Mouse (Mus musculus) cerebellum, adult 2 months (tissue): ENCODE results near the gene Kcna3. TPM values are rescaled to one million over a fixed set of nuclear protein-coding genes. Genes with fewer than 3 reads are reported as not detected.
A peak's percentile ranks its signal among the peaks of the same experiment; 100 is the strongest.

Experiments
- DNase-seq, 2 experiments: peaks; one replicate each; pipeline ENCODE4 v3.0.0; 2021
- H3K27ac ChIP-seq: fragments of 200-500 bp; 2 replicates; pipeline ENCODE4 v1.5.1; 2012; ENCODE audit warnings: low read length, control low read depth, inconsistent platforms; ENCODE audit not compliant: insufficient read depth
- H3K27me3 ChIP-seq: fragments of 200-500 bp; 2 replicates; pipeline ENCODE4 v1.6.1; 2012; ENCODE audit warnings: inconsistent platforms, mild to moderate bottlenecking, low read length, moderate library complexity; ENCODE audit not compliant: control insufficient read depth, insufficient read depth
- H3K4me1 ChIP-seq: fragments of 200-500 bp; 2 replicates; pipeline ENCODE4 v1.6.1; 2011; ENCODE audit warnings: low read length; ENCODE audit not compliant: control insufficient read depth, insufficient read depth
- H3K4me3 ChIP-seq: fragments of 200-500 bp; replicated peaks from 2 replicates; pipeline ENCODE3; 2011; ENCODE audit warnings: mild to moderate bottlenecking, low read depth, low read length, control low read depth; ENCODE audit not compliant: insufficient read depth
- CTCF ChIP-seq: fragments of 200-500 bp; IDR thresholded peaks from 2 replicates; pipeline ENCODE4 v1.5.1; 2011; ENCODE audit warnings: low read depth, mild to moderate bottlenecking, control low read depth, low read length, moderate library complexity, borderline replicate concordance; ENCODE audit not compliant: insufficient read depth
- POLR2A ChIP-seq: fragments of 200-500 bp; IDR thresholded peaks from 2 replicates; pipeline ENCODE4 v1.6.1; 2011; ENCODE audit warnings: low read length, control low read depth, borderline replicate concordance; ENCODE audit not compliant: insufficient read depth
- WGBS: fragments of 180-500 bp; shearing (Covaris S2); methylation state at CpG from one replicate; pipeline ENCODE4 v1.1.7; 2018; 5-methylcytosine and 5-hydroxymethylcytosine counted together
- polyA plus RNA-seq: library from polyadenylated mRNA; depleted of rRNA; stranded (reverse); fragments of >200 nt; gene quantifications from 2 replicates; pipeline ENCODE4 v1.2.3, GENCODE M21; 2012

Kcna3 gene
- polyA plus RNA-seq, 1 experiment: 3.3 TPM

- Histone ChIP-seq H3K27me3 (no peaks in the 10 kb centered on the region), H3K4me1 (no peaks in the 10 kb centered on the region), H3K4me3 (no peak overlapping the region), H3K27ac (no peak overlapping the region)
- DNase-seq: no peak
- 88% methylated on average over 7 of the region's 7 CpGs for WGBS
- TF ChIP-seq CTCF: no peak
- no peak for TF ChIP-seq POLR2A
These were observed 30.3 kb downstream of the Kcna3 start for GRCm38 (mm10) chr3:107066165-107066850.

DNA sequence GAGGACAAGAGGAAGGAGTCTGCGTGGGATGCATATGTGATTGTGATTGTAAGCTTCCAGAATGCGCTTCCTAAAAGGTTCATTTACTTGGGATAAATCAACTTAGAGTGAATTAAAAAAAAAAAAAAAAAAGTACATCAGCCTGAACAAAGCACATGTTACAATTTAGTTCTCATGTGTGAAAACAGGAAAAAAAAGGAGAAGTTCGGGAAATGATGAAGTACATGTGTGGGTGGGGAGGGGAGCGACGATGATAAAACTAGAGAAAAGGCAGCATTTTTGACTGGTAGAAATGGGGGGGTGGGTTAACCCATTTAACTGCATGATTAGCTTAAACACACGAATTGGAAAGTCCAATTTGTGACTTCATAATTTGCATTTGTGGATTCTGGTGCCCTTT is 31.3 kb downstream of the Kcna3 start:
- DNase-seq: no peak
- H3K27ac ChIP-seq: no peak overlapping the region
- 85% methylated on average over 6 of the region's 6 CpGs for WGBS

GRCm38 (mm10) chr3:107073863-107074262 is 37.9 kb downstream of the Kcna3 start:
- no peaks in the 10 kb centered on the region; the same call in 1 of the 2 replicates for H3K27me3 ChIP-seq
- no peaks in the 10 kb centered on the region for H3K4me1 ChIP-seq
- no peak for DNase-seq
- 71% methylated on average over 2 of the region's 2 CpGs for WGBS
- 0 out of 2 replicates have a peak, but pooled peaks have one; percentile 17 for TF ChIP-seq CTCF
- no peak for TF ChIP-seq POLR2A
- H3K4me3 ChIP-seq: no peak overlapping the region
- H3K27ac ChIP-seq: no peak overlapping the region

More for the DNA sequence above, 31.3 kb downstream of the Kcna3 start:
- Histone ChIP-seq H3K4me3 (no peak overlapping the region), H3K27me3 (no peaks in the 10 kb centered on the region), H3K4me1 (no peaks in the 10 kb centered on the region)
- TF ChIP-seq CTCF (no peak), POLR2A (no peak)

GRCm38 (mm10) chr3:107075705-107076104 is 39.7 kb downstream of the Kcna3 start:
- no peak for TF ChIP-seq CTCF
- TF ChIP-seq POLR2A: no peak
- Histone ChIP-seq H3K4me1 (no peaks in the 10 kb centered on the region), H3K27ac (no peak overlapping the region), H3K4me3 (no peak overlapping the region), H3K27me3 (no peaks in the 10 kb centered on the region; the same call in 1 of the 2 replicates)
- DNase-seq: no peak
- 100% methylated on average over 1 of the region's 1 CpGs for WGBS

DNA sequence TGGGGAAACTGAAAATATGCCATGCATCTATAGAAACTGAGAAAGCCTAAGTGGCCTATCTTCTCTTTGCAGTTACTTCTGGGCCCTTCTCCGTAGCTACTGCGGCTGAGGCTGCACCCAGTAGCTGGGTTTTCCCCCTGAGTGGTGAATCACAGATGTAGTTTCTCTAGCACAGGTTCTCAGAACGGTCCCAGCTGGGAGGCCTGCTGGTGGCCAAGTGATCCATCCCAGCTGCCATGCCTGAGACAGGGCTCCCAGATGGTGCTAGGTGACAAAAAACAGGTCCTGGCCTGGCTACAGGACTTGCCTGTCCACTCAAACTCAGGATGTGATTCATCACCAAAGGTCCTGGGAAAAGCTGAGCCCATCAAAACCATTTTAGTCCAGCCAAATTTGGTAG is 40.7 kb downstream of the Kcna3 start:
- Histone ChIP-seq H3K4me1 (no peaks in the 10 kb centered on the region), H3K4me3 (no peak overlapping the region), H3K27ac (no peak overlapping the region), H3K27me3 (no peaks in the 10 kb centered on the region; the same call in 1 of the 2 replicates)
- 74% methylated on average over 3 of the region's 3 CpGs for whole genome bisulfite sequencing
- no peak for TF ChIP-seq CTCF
- no peak for TF ChIP-seq POLR2A
- no peak for DNase-seq

DNA sequence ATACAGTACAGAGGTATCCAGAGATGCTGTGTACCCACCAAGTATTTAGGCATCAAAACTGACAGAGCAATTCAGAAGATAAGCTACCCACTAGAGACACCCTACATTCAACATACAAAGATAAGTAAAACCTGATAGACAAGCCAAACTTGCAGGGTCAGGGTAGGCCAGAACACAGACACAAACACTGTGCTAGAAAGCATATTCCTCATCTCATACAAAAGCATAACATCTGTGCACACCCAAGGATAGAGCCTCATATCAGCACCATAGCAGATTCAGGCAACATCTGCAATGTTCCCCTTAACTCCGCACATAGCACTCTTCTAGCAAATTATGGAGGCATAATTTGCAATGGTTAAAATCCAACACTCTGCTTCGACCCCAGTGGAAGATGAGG is 41.1 kb downstream of the Kcna3 start:
- 96% methylated on average over 2 of the region's 2 CpGs for WGBS
- H3K4me1 ChIP-seq: no peaks in the 10 kb centered on the region
- no peak for DNase-seq
- no peaks in the 10 kb centered on the region; the same call in 1 of the 2 replicates for H3K27me3 ChIP-seq
- H3K4me3 ChIP-seq: no peak overlapping the region
- no peak for TF ChIP-seq POLR2A
- TF ChIP-seq CTCF: no peak
- no peak overlapping the region for H3K27ac ChIP-seq

DNA sequence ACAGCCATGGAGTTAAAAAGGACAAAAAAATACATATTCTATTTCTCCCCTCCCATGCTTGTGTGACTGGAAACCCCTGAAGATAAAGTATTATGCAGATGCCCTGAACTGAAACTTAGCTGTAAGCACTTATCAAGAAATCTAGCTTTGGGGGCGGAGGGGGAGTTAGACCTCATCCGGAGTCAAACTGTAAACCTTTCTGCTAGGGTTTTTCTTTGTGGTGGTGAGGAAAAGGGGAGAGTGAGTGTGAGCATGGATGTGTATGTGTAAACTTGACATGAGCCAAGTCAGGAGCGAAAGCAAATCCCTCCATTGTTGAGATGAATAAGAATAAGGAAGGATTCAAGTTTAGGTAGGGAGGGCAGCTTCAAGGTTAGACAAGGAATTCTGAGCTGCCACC is 44.8 kb downstream of the Kcna3 start:
- no peaks in the 10 kb centered on the region for H3K4me1 ChIP-seq
- H3K4me3 ChIP-seq: no peak overlapping the region
- DNase-seq: no peak
- H3K27ac ChIP-seq: no peak overlapping the region
- no peaks in the 10 kb centered on the region for H3K27me3 ChIP-seq
- WGBS: 96% methylated on average over 3 of the region's 3 CpGs
- TF ChIP-seq POLR2A: no peak
- TF ChIP-seq CTCF: no peak

DNA sequence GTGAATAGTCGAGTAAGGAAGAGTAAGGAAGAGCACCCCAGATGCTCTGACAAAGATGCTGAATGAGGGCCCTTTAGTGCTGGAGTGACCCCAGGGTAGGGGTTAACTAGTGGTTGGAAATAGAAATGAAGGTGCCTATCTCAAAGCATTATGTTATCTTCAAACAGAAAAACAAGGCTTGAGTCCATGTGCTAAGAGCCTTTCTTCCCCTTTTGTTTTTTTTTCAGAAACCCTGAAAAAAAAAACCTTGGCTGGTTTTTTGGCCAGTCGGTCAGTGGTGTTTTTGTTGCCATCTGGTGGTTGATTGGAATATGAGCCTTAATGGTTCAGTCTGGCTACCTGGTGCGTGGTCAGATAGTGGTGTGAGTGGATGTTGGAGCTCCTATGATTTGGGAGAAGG is 45.3 kb downstream of the Kcna3 start:
- H3K27me3 ChIP-seq: no peaks in the 10 kb centered on the region
- H3K4me3 ChIP-seq: no peak overlapping the region
- DNase-seq: peak; percentile 22 to 57
- no peaks in the 10 kb centered on the region for H3K4me1 ChIP-seq
- WGBS: 24% methylated on average over 3 of the region's 3 CpGs
- no peak overlapping the region for H3K27ac ChIP-seq
- TF ChIP-seq POLR2A (no peak), CTCF (peak; percentile 53; the same call in 1 of the 2 replicates)
